Mouse (Mus musculus): ENCODE measurements around the gene Kctd18. TPM values are rescaled to one million over a fixed set of nuclear protein-coding genes. Genes with fewer than 3 reads are reported as not detected.

The Kctd18 gene
- polyA plus RNA-seq (2014; fragmentation: Nextera tagmentation; extraction: Ambion mirVana), result 19.1 and 21.0 TPM in 2 replicates

DNA sequence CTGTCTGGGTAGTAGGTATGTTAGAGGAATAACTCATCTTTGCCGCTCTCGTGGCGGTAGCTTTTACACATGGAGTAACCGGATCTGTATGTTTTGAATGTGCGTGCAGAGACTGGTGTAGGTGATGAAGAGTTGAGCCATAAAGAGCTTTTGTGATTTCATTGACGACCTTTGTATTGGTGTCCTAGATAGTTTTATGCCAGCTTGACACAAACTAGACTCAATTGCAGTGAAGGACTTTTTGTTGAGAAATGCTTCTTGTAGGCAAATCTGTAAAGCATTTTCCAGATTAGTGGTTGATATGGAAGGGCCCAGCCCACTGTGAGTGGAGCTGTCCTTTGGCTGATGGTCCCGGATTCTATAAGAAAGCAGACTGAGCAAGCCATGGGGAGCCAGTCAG lies at the start of gene Kctd18:
Gene Kctd18 (minus strand): TSS at position 101 of the 400 bp plus-strand sequence.
- no peak within 1 kb of the TSS for H3K4me2 ChIP-seq (ENCODE audit: low read depth)

DNA sequence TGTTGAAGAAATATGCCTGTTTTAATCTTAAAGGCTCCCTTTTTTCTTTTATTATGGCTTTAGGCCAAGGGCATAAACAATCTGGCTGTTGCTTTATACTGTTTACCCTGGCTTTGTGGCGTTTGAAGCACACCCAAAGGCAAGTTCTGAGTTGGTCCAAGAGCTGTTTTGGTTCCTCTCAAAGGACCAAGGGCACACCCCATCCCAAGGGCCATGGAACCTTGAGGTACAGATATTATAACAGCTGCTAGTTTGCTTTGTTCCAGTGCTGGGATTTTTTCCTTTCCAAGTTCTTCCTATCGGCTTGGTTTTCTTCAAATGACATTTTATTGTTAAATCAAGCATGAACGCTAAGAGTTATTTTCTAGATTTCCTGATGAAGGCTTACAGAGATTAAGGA lies 46.9 kb upstream of the Kctd18 start:
- no peak for ATAC-seq (ENCODE audit: insufficient read depth, low FRiP score, low TSS enrichment)
- H3K9me3 ChIP-seq (ENCODE audit: control insufficient read depth, low read length), result no peaks in the 10 kb centered on the region
- H3K9ac ChIP-seq (ENCODE audit: low read length), result no peak overlapping the region
- no peaks in the 10 kb centered on the region for H3K4me1 ChIP-seq (ENCODE audit: control insufficient read depth, insufficient read depth, low read length)
- 88% methylated on average over 3 of the region's 3 CpGs for WGBS
- H3K27me3 ChIP-seq (ENCODE audit: control insufficient read depth, insufficient read depth, low read length), result no peaks in the 10 kb centered on the region
- no peak overlapping the region for H3K4me2 ChIP-seq (ENCODE audit: low read depth)
- H3K4me3 ChIP-seq (ENCODE audit: low read depth, low read length), result no peak overlapping the region
- H3K36me3 ChIP-seq (ENCODE audit: control insufficient read depth, insufficient read depth, low read length), result no peaks in the 10 kb centered on the region
- H3K27ac ChIP-seq (ENCODE audit: low read depth, low read length), result no peak overlapping the region
- no peak for DNase-seq (ENCODE audit: low spot score)

More for the DNA sequence above, at the start of gene Kctd18:
- Histone ChIP-seq H3K4me3 (ENCODE audit: low read depth, low read length) (no peak within 1 kb of the TSS), H3K9me3 (ENCODE audit: control insufficient read depth, low read length) (no peaks in the 10 kb centered on the region), H3K36me3 (ENCODE audit: control insufficient read depth, insufficient read depth, low read length) (peaks cover 13% of the 10 kb centered on the region), H3K9ac (ENCODE audit: low read length) (no peak within 1 kb of the TSS), H3K27ac (ENCODE audit: low read depth, low read length) (no peak within 1 kb of the TSS), H3K4me1 (ENCODE audit: control insufficient read depth, insufficient read depth, low read length) (no peaks in the 10 kb centered on the region), H3K27me3 (ENCODE audit: control insufficient read depth, insufficient read depth, low read length) (no peaks in the 10 kb centered on the region)
- 95% methylated on average over 7 of the region's 7 CpGs for WGBS
- ATAC-seq (ENCODE audit: insufficient read depth, low FRiP score, low TSS enrichment) (no peak), DNase-seq (ENCODE audit: low spot score) (no peak)

DNA sequence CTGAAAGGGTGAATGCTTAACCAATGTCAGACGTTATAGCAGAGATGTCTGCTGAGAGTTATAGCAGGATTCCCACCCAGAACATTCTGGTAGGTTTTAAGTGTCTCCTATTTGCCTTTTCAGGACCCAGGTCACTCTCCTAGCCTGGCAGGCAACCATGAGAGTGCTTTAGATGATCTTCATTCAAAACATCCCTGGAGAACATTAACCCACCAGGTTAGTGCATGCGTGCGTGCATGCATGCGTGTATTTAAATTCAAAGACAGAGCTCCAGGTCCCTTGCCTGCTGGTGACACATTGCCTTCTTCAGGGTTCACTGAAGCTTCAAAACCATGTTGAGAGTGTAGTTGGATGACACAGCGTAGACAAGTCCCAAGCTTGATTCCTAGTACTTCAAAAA lies 46.4 kb upstream of the Kctd18 start:
- Histone ChIP-seq H3K4me3 (ENCODE audit: low read depth, low read length) (no peak overlapping the region), H3K36me3 (ENCODE audit: control insufficient read depth, insufficient read depth, low read length) (no peaks in the 10 kb centered on the region), H3K4me1 (ENCODE audit: control insufficient read depth, insufficient read depth, low read length) (no peaks in the 10 kb centered on the region), H3K4me2 (ENCODE audit: low read depth) (no peak overlapping the region), H3K9ac (ENCODE audit: low read length) (no peak overlapping the region), H3K27ac (ENCODE audit: low read depth, low read length) (no peak overlapping the region), H3K9me3 (ENCODE audit: control insufficient read depth, low read length) (no peaks in the 10 kb centered on the region), H3K27me3 (ENCODE audit: control insufficient read depth, insufficient read depth, low read length) (no peaks in the 10 kb centered on the region)
- ATAC-seq (ENCODE audit: insufficient read depth, low FRiP score, low TSS enrichment), result no peak
- 89% methylated on average over 5 of the region's 5 CpGs for WGBS
- DNase-seq (ENCODE audit: low spot score), result no peak

DNA sequence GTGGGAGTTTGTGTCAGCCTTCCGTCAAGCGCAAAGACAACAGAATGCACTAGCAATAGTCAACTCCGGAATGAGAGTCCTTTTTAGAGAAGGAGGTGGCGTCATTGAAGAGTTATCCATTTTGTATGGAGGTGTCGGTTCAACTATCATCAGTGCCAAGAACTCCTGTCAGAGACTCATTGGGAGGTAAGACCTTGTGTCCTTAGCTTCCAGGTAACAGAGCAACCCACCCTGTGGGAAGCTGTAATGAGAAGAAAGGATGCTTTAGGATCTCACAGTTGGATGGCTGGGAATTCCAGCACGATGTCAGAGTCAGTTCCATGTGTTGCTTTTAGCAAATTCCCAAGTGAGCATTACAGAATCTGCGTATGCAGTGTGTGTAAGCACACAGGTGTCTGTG lies 43.4 kb upstream of the Kctd18 start:
- no peak for ATAC-seq (ENCODE audit: insufficient read depth, low FRiP score, low TSS enrichment)
- H3K27ac ChIP-seq (ENCODE audit: low read depth, low read length), result no peak overlapping the region
- H3K36me3 ChIP-seq (ENCODE audit: control insufficient read depth, insufficient read depth, low read length), result no peaks in the 10 kb centered on the region
- H3K4me3 ChIP-seq (ENCODE audit: low read depth, low read length), result no peak overlapping the region
- no peak overlapping the region for H3K9ac ChIP-seq (ENCODE audit: low read length)
- no peaks in the 10 kb centered on the region for H3K4me1 ChIP-seq (ENCODE audit: control insufficient read depth, insufficient read depth, low read length)
- H3K9me3 ChIP-seq (ENCODE audit: control insufficient read depth, low read length), result no peaks in the 10 kb centered on the region
- 88% methylated on average over 7 of the region's 7 CpGs for WGBS
- H3K27me3 ChIP-seq (ENCODE audit: control insufficient read depth, insufficient read depth, low read length), result no peaks in the 10 kb centered on the region
- H3K4me2 ChIP-seq (ENCODE audit: low read depth), result no peak overlapping the region
- DNase-seq (ENCODE audit: low spot score), result no peak

DNA sequence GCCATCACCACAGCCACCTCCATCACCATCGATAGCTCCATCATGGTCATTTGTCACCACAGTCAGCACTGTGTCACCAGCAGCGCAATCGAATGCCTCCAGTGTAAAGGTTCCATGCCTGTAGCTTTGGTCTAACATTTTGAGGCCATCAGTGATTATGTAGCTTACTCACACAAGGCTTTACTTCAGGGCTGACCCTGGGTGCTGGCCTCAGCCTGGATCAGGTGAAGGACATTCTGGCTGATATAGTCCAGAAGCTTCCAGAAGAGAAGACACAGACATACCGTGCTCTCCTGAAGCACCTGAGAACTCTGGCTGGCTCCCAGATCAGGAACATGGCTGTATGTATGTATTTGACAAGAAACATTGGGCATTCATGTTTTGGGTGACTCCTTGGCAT lies 40.1 kb upstream of the Kctd18 start:
- 94% methylated on average over 4 of the region's 4 CpGs for WGBS
- Histone ChIP-seq H3K9ac (ENCODE audit: low read length) (no peak overlapping the region), H3K36me3 (ENCODE audit: control insufficient read depth, insufficient read depth, low read length) (no peaks in the 10 kb centered on the region)

DNA sequence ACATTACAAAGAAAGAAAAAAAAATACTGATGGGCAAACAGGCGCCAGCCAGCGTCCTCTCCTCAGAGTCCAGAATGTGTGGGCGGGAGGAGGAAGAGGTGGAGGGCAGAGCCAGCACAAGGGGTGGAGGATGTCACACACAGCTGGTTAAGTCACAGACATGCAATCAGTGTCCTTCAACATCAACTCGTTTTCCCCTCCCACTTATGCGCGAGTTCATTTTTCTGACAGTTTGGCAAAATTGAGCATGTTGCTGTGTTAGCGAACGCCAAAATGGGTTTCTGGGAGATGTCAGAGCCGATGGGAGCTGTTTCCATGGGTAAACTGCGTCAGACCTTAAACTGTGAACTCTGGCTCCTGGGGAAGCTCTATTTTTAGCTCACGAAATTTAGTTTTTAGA lies 38.2 kb upstream of the Kctd18 start:
- ATAC-seq (ENCODE audit: insufficient read depth, low FRiP score, low TSS enrichment), result no peak
- WGBS, result 88% methylated on average over 11 of the region's 11 CpGs
- DNase-seq (ENCODE audit: low spot score), result no peak

More for the DNA sequence above, 40.1 kb upstream of the Kctd18 start:
- Histone ChIP-seq H3K27ac (ENCODE audit: low read depth, low read length) (no peak overlapping the region), H3K27me3 (ENCODE audit: control insufficient read depth, insufficient read depth, low read length) (no peaks in the 10 kb centered on the region), H3K9me3 (ENCODE audit: control insufficient read depth, low read length) (no peaks in the 10 kb centered on the region), H3K4me3 (ENCODE audit: low read depth, low read length) (no peak overlapping the region), H3K4me2 (ENCODE audit: low read depth) (no peak overlapping the region), H3K4me1 (ENCODE audit: control insufficient read depth, insufficient read depth, low read length) (no peaks in the 10 kb centered on the region)
- no peak for ATAC-seq (ENCODE audit: insufficient read depth, low FRiP score, low TSS enrichment)
- DNase-seq (ENCODE audit: low spot score), result no peak

DNA sequence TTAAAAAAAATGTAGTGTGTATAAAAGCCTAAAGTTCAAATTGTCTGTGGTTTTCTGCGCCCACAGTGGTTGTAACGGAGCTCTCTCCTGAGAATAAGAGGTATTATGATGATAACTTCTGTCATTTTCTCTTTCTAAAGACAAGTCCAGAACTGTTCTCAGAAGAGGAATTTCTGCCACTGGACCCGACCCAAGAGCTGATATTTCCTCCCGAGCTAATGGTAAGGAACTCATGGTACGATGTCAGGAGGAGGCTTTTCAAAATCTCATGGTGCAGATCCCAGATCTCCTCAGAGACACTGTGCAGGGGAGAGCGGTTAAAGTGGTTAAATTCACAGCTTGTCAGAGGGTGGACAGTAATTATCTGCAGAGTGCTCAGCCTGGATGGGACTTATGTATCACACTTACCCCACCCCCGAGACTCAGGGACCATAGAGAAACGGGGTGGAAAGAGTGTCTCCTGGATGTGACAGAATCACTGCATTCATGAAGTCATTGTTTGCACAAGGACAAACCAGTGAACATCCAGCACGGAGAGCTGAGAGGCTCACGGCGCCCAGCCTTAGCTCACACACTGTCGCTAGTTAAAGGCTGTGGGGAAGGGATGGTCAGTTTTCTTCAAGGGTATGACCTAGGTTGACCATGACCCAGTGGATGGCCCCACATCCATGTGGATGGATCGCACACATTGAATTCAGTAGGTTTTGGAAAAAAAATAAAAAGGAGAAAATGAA lies 37.5 kb upstream of the Kctd18 start:
- ATAC-seq (ENCODE audit: insufficient read depth, low FRiP score, low TSS enrichment) (no peak), DNase-seq (ENCODE audit: low spot score) (no peak)
- H3K36me3 ChIP-seq (ENCODE audit: control insufficient read depth, insufficient read depth, low read length), result no peaks in the 10 kb centered on the region
- H3K27me3 ChIP-seq (ENCODE audit: control insufficient read depth, insufficient read depth, low read length), result no peaks in the 10 kb centered on the region
- no peak overlapping the region for H3K4me3 ChIP-seq (ENCODE audit: low read depth, low read length)
- no peak overlapping the region for H3K9ac ChIP-seq (ENCODE audit: low read length)
- H3K4me2 ChIP-seq (ENCODE audit: low read depth), result no peak overlapping the region
- 84% methylated on average over 13 of the region's 13 CpGs for WGBS
- no peaks in the 10 kb centered on the region for H3K4me1 ChIP-seq (ENCODE audit: control insufficient read depth, insufficient read depth, low read length)
- H3K9me3 ChIP-seq (ENCODE audit: control insufficient read depth, low read length), result no peaks in the 10 kb centered on the region
- no peak overlapping the region for H3K27ac ChIP-seq (ENCODE audit: low read depth, low read length)

More for the DNA sequence above, 38.2 kb upstream of the Kctd18 start:
- Histone ChIP-seq H3K27me3 (ENCODE audit: control insufficient read depth, insufficient read depth, low read length) (no peaks in the 10 kb centered on the region), H3K36me3 (ENCODE audit: control insufficient read depth, insufficient read depth, low read length) (no peaks in the 10 kb centered on the region), H3K4me1 (ENCODE audit: control insufficient read depth, insufficient read depth, low read length) (no peaks in the 10 kb centered on the region), H3K4me2 (ENCODE audit: low read depth) (no peak overlapping the region), H3K27ac (ENCODE audit: low read depth, low read length) (no peak overlapping the region), H3K4me3 (ENCODE audit: low read depth, low read length) (no peak overlapping the region), H3K9ac (ENCODE audit: low read length) (no peak overlapping the region), H3K9me3 (ENCODE audit: control insufficient read depth, low read length) (no peaks in the 10 kb centered on the region)

DNA sequence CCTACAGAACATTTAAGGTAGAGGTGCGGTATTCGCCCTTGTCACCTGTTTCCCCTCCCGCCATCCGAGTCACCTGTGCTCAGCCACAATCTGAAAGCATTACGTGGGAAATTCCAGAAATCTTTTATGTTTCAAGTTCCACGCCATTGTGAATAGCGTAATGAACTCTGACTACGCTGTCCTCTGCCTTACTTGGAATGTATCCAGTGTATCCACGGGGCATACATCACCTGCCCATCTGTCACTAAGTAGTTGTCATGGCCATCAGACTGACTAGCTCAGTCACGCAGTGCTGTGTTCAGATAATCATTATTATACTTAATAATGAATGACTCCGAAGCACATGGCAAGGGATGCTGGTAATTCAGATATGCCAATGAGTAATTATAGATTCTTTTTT lies 36.8 kb upstream of the Kctd18 start:
- H3K36me3 ChIP-seq (ENCODE audit: control insufficient read depth, insufficient read depth, low read length), result no peaks in the 10 kb centered on the region
- H3K4me3 ChIP-seq (ENCODE audit: low read depth, low read length), result no peak overlapping the region
- 90% methylated on average over 11 of the region's 11 CpGs for WGBS
- no peak overlapping the region for H3K9ac ChIP-seq (ENCODE audit: low read length)
- no peaks in the 10 kb centered on the region for H3K27me3 ChIP-seq (ENCODE audit: control insufficient read depth, insufficient read depth, low read length)
- no peaks in the 10 kb centered on the region for H3K4me1 ChIP-seq (ENCODE audit: control insufficient read depth, insufficient read depth, low read length)
- ATAC-seq (ENCODE audit: insufficient read depth, low FRiP score, low TSS enrichment), result no peak
- no peak overlapping the region for H3K27ac ChIP-seq (ENCODE audit: low read depth, low read length)
- H3K9me3 ChIP-seq (ENCODE audit: control insufficient read depth, low read length), result no peaks in the 10 kb centered on the region
- no peak overlapping the region for H3K4me2 ChIP-seq (ENCODE audit: low read depth)
- DNase-seq (ENCODE audit: low spot score), result no peak

DNA sequence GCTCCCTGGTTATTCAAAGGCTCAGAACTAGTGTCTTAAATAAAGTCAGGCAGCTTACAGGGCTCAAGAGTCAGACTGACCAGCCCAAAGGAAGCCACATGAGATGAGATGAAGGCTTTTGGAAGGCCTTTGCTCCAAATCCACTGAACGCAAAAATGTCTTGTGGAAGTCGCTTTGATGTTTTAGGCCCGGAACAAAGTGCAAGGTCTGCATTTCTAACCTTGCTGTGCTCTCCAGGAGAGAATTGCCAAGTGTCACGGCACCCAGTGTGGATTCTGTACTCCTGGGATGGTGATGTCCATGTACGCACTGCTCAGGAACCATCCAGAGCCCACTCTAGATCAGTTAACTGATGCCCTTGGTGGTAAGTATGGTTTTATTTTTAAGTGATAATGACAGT lies 30.4 kb upstream of the Kctd18 start:
- ATAC-seq (ENCODE audit: insufficient read depth, low FRiP score, low TSS enrichment), result no peak
- no peaks in the 10 kb centered on the region for H3K4me1 ChIP-seq (ENCODE audit: control insufficient read depth, insufficient read depth, low read length)
- H3K9ac ChIP-seq (ENCODE audit: low read length), result no peak overlapping the region
- DNase-seq (ENCODE audit: low spot score), result no peak
- H3K4me3 ChIP-seq (ENCODE audit: low read depth, low read length), result no peak overlapping the region
- H3K4me2 ChIP-seq (ENCODE audit: low read depth), result no peak overlapping the region
- no peaks in the 10 kb centered on the region for H3K9me3 ChIP-seq (ENCODE audit: control insufficient read depth, low read length)
- 85% methylated on average over 5 of the region's 5 CpGs for WGBS
- H3K36me3 ChIP-seq (ENCODE audit: control insufficient read depth, insufficient read depth, low read length), result no peaks in the 10 kb centered on the region
- no peaks in the 10 kb centered on the region for H3K27me3 ChIP-seq (ENCODE audit: control insufficient read depth, insufficient read depth, low read length)
- no peak overlapping the region for H3K27ac ChIP-seq (ENCODE audit: low read depth, low read length)

Data from neural tube, embryonic 11.5 days (tissue).